In the genomic region with DNA sequence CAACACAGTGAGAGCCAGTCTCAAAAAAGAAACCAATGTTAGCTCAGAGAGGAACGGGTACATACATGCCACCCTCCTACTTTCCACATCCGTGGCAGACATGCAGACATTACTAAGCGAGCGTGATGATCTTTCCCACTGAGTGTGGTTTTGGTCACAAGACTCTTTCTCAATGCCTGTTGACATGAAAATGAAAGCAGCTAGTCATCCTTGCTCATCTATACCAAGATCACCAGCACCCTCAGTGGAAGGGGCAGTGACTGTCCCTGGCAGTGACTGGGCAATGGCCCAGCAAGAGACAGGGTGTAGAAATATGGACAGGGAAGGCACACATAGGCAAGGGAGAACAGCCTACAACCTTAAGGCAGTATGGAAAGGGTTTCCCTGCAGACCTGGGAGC, we compare ENCODE assay signal across 10 mouse cellular contexts.
DNase-seq lines count a peak whose midpoint lies in the region; ATAC-seq and TF ChIP-seq lines count a peak whose summit lies in the region.
"Had no signal": no experiment of that assay in that cellular context is flagged by ENCODE, and none has a peak within 500 bp of the region (broad histone marks: within the 10 kb centered on the region; RNA-seq: fewer than 3 reads in every experiment).

No protein-coding gene starts in this region.

- 12% methylated on average over 4 of the region's 4 CpGs for WGBS in bone marrow, adult 2 months
- WGBS in midbrain, postnatal 0 days = 92% methylated on average over 4 of the region's 4 CpGs

- no peaks in the 10 kb centered on the region for H3K27me3 ChIP-seq in midbrain, postnatal 0 days (ENCODE audit: insufficient read depth, low read length)

- peaks cover 22% of the 10 kb centered on the region for H3K36me3 ChIP-seq in midbrain, postnatal 0 days (ENCODE audit: insufficient read depth, low read length)

- H3K9me3 ChIP-seq in midbrain, postnatal 0 days (ENCODE audit: low read length) = no peaks in the 10 kb centered on the region

- H3K27ac ChIP-seq in bone marrow, adult 2 months (ENCODE audit: control insufficient read depth, insufficient read depth, low read depth, low read length, poor library complexity) = peak overlapping the region; percentile 81
- H3K27ac ChIP-seq in midbrain, postnatal 0 days (ENCODE audit: low read depth, low read length) = no peak overlapping the region

- no peak overlapping the region for H3K9ac ChIP-seq in midbrain, postnatal 0 days (replicated peaks; ENCODE audit: low read length, poor library complexity, severe bottlenecking)

- no peak overlapping the region for H3K4me2 ChIP-seq in midbrain, postnatal 0 days (ENCODE audit: low read depth, low read length, poor library complexity, severe bottlenecking)

- DNase-seq in kidney, adult 18-20 months = peak; percentile 13
- no peak for DNase-seq in kidney, adult 9 months
- peak; percentile 40 to 51 for DNase-seq in B cell, adult 2 months
- DNase-seq in natural killer cell, adult 2 months (ENCODE audit: low spot score in 2 of 2) = peak; percentile 76 to 86
- DNase-seq in cerebellum, adult 11 months = no peak
- DNase-seq in midbrain, postnatal 0 days (ENCODE audit: low spot score) = no peak
- no peak for DNase-seq in layer of hippocampus, postnatal 25 days (ENCODE audit: extremely low spot score in 1 of 2, low spot score in 1 of 2)
- DNase-seq: cerebellum, adult 9-11 months; right cerebral cortex, postnatal 4 days had no signal

- TF ChIP-seq CTCF in bone marrow, adult 2 months (IDR thresholded peaks at IDR 0.05; ENCODE audit: control insufficient read depth, insufficient read depth, low read length) = no peak
- TF ChIP-seq CTCF in midbrain, postnatal 0 days (IDR thresholded peaks at IDR 0.05) = no peak

- peaks cover 21% of the 10 kb centered on the region for H3K4me1 ChIP-seq in bone marrow, adult 2 months (ENCODE audit: control insufficient read depth, insufficient read depth, low read length)
- peaks cover 8% of the 10 kb centered on the region; the same call in 1 of the 2 replicates for H3K4me1 ChIP-seq in midbrain, postnatal 0 days (ENCODE audit: insufficient read depth, low read length)

- H3K4me3 ChIP-seq in bone marrow, adult 2 months (replicated peaks; ENCODE audit: control insufficient read depth, low read depth, low read length) = peak overlapping the region; percentile 21
- no peak overlapping the region for H3K4me3 ChIP-seq in midbrain, postnatal 0 days (ENCODE audit: low read depth, low read length)

- TF ChIP-seq POLR2A in bone marrow, adult 2 months (IDR thresholded peaks at IDR 0.05; ENCODE audit: borderline replicate concordance, control insufficient read depth, low read depth, low read length) = no peak

- ATAC-seq in midbrain, postnatal 0 days (ENCODE audit: low FRiP score) = no peak

Comparison
In these comparisons a context has a peak if more than half of its experiments do, and no peak if none do; other contexts are left out.
1. DNase-seq: peak in kidney, adult 18-20 months (single experiment), B cell, adult 2 months (2 of 2) and natural killer cell, adult 2 months (2 of 2); none in kidney, adult 9 months (single experiment), cerebellum, adult 11 months (single experiment), midbrain, postnatal 0 days (single experiment) and layer of hippocampus, postnatal 25 days (0 of 2).